Mouse (Mus musculus): Measurements from ENCODE around the gene Fgf10. TPM values are rescaled to one million over a fixed set of nuclear protein-coding genes. Genes with fewer than 3 reads are reported as not detected.

Fgf10 gene
- total and polyA plus RNA-seq, 2 experiments, result not detected

GRCm38 (mm10) chr13:118825102-118825501 lies 155.5 kb downstream of the Fgf10 start:
- H3K79me2 ChIP-seq (ENCODE audit: control insufficient read depth, insufficient read depth, low read length), result no peaks in the 10 kb centered on the region
- no peak overlapping the region for H3K27ac ChIP-seq (replicated peaks; ENCODE audit: insufficient read depth, low read depth, low read length)
- H3K36me3 ChIP-seq (ENCODE audit: control insufficient read depth, insufficient read depth, low read length), result no peaks in the 10 kb centered on the region
- no peak for TF ChIP-seq CTCF (IDR thresholded peaks at IDR 0.05; ENCODE audit: low read depth, low read length)
- TF ChIP-seq POLR2A (IDR thresholded peaks at IDR 0.05; ENCODE audit: extremely low read depth, insufficient read depth, low read length), result no peak
- no peaks in the 10 kb centered on the region for H3K27me3 ChIP-seq (ENCODE audit: control insufficient read depth, insufficient read depth, low read length)
- DNase-seq (ENCODE audit: extremely low read depth, low read depth, low spot score), result no peak
- no peaks in the 10 kb centered on the region for H3K4me1 ChIP-seq (ENCODE audit: control insufficient read depth, insufficient read depth, low read length)
- no peak overlapping the region for H3K4me3 ChIP-seq (ENCODE audit: insufficient read depth, low read depth, low read length)
- WGBS, result 85% methylated on average over 4 of the region's 4 CpGs
- no peak overlapping the region for H3K9ac ChIP-seq (ENCODE audit: low read depth, low read length)

GRCm38 (mm10) chr13:118828604-118829381 lies 159.2 kb downstream of the Fgf10 start:
- Histone ChIP-seq H3K36me3 (ENCODE audit: control insufficient read depth, insufficient read depth, low read length) (no peaks in the 10 kb centered on the region), H3K79me2 (ENCODE audit: control insufficient read depth, insufficient read depth, low read length) (no peaks in the 10 kb centered on the region), H3K27me3 (ENCODE audit: control insufficient read depth, insufficient read depth, low read length) (no peaks in the 10 kb centered on the region), H3K9ac (ENCODE audit: low read depth, low read length) (no peak overlapping the region), H3K4me3 (ENCODE audit: insufficient read depth, low read depth, low read length) (no peak overlapping the region), H3K27ac (replicated peaks; ENCODE audit: insufficient read depth, low read depth, low read length) (no peak overlapping the region), H3K4me1 (ENCODE audit: control insufficient read depth, insufficient read depth, low read length) (no peaks in the 10 kb centered on the region)
- DNase-seq (ENCODE audit: extremely low read depth, low read depth, low spot score), result peak; percentile 70
- WGBS, result 71% methylated on average over 10 of the region's 10 CpGs
- no peak for TF ChIP-seq POLR2A (IDR thresholded peaks at IDR 0.05; ENCODE audit: extremely low read depth, insufficient read depth, low read length)
- TF ChIP-seq CTCF (IDR thresholded peaks at IDR 0.05; ENCODE audit: low read depth, low read length), result no peak

- Histone ChIP-seq H3K27ac (replicated peaks; ENCODE audit: insufficient read depth, low read depth, low read length) (no peak overlapping the region), H3K9ac (ENCODE audit: low read depth, low read length) (no peak overlapping the region), H3K4me1 (ENCODE audit: control insufficient read depth, insufficient read depth, low read length) (no peaks in the 10 kb centered on the region), H3K27me3 (ENCODE audit: control insufficient read depth, insufficient read depth, low read length) (no peaks in the 10 kb centered on the region), H3K4me3 (ENCODE audit: insufficient read depth, low read depth, low read length) (no peak overlapping the region), H3K36me3 (ENCODE audit: control insufficient read depth, insufficient read depth, low read length) (no peaks in the 10 kb centered on the region), H3K79me2 (ENCODE audit: control insufficient read depth, insufficient read depth, low read length) (no peaks in the 10 kb centered on the region)
- DNase-seq (ENCODE audit: extremely low read depth, low read depth, low spot score), result no peak
- TF ChIP-seq CTCF (IDR thresholded peaks at IDR 0.05; ENCODE audit: low read depth, low read length), result no peak
- TF ChIP-seq POLR2A (IDR thresholded peaks at IDR 0.05; ENCODE audit: extremely low read depth, insufficient read depth, low read length), result no peak
Observed at GRCm38 (mm10) chr13:118834021-118834420, 164.4 kb downstream of the Fgf10 start.

- Histone ChIP-seq H3K9ac (ENCODE audit: low read depth, low read length) (no peak overlapping the region), H3K4me1 (ENCODE audit: control insufficient read depth, insufficient read depth, low read length) (no peaks in the 10 kb centered on the region), H3K27ac (replicated peaks; ENCODE audit: insufficient read depth, low read depth, low read length) (no peak overlapping the region), H3K4me3 (ENCODE audit: insufficient read depth, low read depth, low read length) (no peak overlapping the region), H3K79me2 (ENCODE audit: control insufficient read depth, insufficient read depth, low read length) (no peaks in the 10 kb centered on the region), H3K27me3 (ENCODE audit: control insufficient read depth, insufficient read depth, low read length) (no peaks in the 10 kb centered on the region), H3K36me3 (ENCODE audit: control insufficient read depth, insufficient read depth, low read length) (no peaks in the 10 kb centered on the region)
- DNase-seq (ENCODE audit: extremely low read depth, low read depth, low spot score), result peak; percentile 12
- TF ChIP-seq POLR2A (IDR thresholded peaks at IDR 0.05; ENCODE audit: extremely low read depth, insufficient read depth, low read length) (no peak), CTCF (IDR thresholded peaks at IDR 0.05; ENCODE audit: low read depth, low read length) (no peak)
- 85% methylated on average over 4 of the region's 4 CpGs for WGBS
Observed at GRCm38 (mm10) chr13:118835078-118835477, 165.5 kb downstream of the Fgf10 start.

Measured in liver, adult 2 months (tissue).